Mouse (Mus musculus) heart, embryonic 12.5 days (tissue): Measurements from ENCODE around the gene Gm20388. TPM values are rescaled to one million over a fixed set of nuclear protein-coding genes. Genes with fewer than 3 reads are reported as not detected.
A peak's percentile ranks its signal among the peaks of the same experiment; 100 is the strongest.

ENCODE experiments used
- ATAC-seq: fragments of 200-750 bp; cut with Nextera tagmentation; 2 replicates; pipeline ENCODE4 v1.8.0; 2017; ENCODE audit warnings: moderate TSS enrichment, moderate library complexity; ENCODE audit not compliant: insufficient number of reproducible peaks, low FRiP score
- H3K27ac ChIP-seq: fragments of 300-500 bp; sonication (generic); 2 replicates; pipeline ENCODE4 v1.5.1; 2016; ENCODE audit warnings: mild to moderate bottlenecking, moderate library complexity; ENCODE audit not compliant: poor library complexity, severe bottlenecking
- H3K27me3 ChIP-seq: fragments of 300-500 bp; sonication (generic); replicated peaks from 2 replicates; pipeline ENCODE4 v1.6.1; 2016; ENCODE audit warnings: mild to moderate bottlenecking, moderate library complexity
- H3K36me3 ChIP-seq: fragments of 300-500 bp; sonication (generic); 2 replicates; pipeline ENCODE4 v1.6.1; 2016; ENCODE audit warnings: mild to moderate bottlenecking, moderate library complexity
- H3K4me1 ChIP-seq: fragments of 300-500 bp; sonication (generic); replicated peaks from 2 replicates; pipeline ENCODE4 v1.6.1; 2016; ENCODE audit warnings: mild to moderate bottlenecking
- H3K4me2 ChIP-seq: fragments of 300-500 bp; sonication (generic); 2 replicates; pipeline ENCODE4 v1.6.1; 2016; ENCODE audit warnings: mild to moderate bottlenecking, moderate library complexity
- H3K4me3 ChIP-seq: fragments of 300-500 bp; sonication (generic); 2 replicates; pipeline ENCODE4 v1.5.1; 2016; ENCODE audit warnings: mild to moderate bottlenecking
- H3K9ac ChIP-seq: fragments of 300-500 bp; sonication (generic); 2 replicates; pipeline ENCODE4 v1.6.1; 2016; ENCODE audit warnings: mild to moderate bottlenecking, moderate library complexity
- H3K9me3 ChIP-seq: fragments of 300-500 bp; sonication (generic); replicated peaks from 2 replicates; pipeline ENCODE4 v1.6.1; 2016; ENCODE audit warnings: mild to moderate bottlenecking, moderate library complexity
- WGBS: fragments of 180-500 bp; shearing (Covaris S2); methylation state at CpG from one replicate; pipeline ENCODE4 v1.1.7; 2016; 5-methylcytosine and 5-hydroxymethylcytosine counted together
- polyA plus RNA-seq: library from polyadenylated mRNA; unstranded; fragments of >200 nt; fragmentation: Nextera tagmentation; extraction: Ambion mirVana; gene quantifications from 2 replicates; pipeline ENCODE4 v1.2.1, GENCODE M21; 2016

The Gm20388 gene
- polyA plus RNA-seq, 1 experiment from 2014 or later, result not detected

- H3K4me1 ChIP-seq, result peaks cover 37% of the 10 kb centered on the region
- no peaks in the 10 kb centered on the region for H3K36me3 ChIP-seq
- no peak overlapping the region for H3K4me3 ChIP-seq
- 83% methylated on average over 21 of the region's 21 CpGs for WGBS
- no peak overlapping the region for H3K4me2 ChIP-seq
- no peak overlapping the region for H3K9ac ChIP-seq
- peaks cover 31% of the 10 kb centered on the region for H3K27me3 ChIP-seq
- ATAC-seq, result no peak
- no peak overlapping the region for H3K27ac ChIP-seq
- peaks cover 6% of the 10 kb centered on the region for H3K9me3 ChIP-seq
Observed at GRCm38 (mm10) chr8:120437666-120438395, 527.2 kb downstream of the Gm20388 start.

- Histone ChIP-seq H3K4me2 (peak overlapping the region; percentile 14; the same call in 1 of the 2 replicates), H3K27me3 (peaks cover 31% of the 10 kb centered on the region), H3K4me3 (no peak overlapping the region), H3K9ac (no peak overlapping the region), H3K4me1 (peaks cover 40% of the 10 kb centered on the region), H3K27ac (no peak overlapping the region), H3K9me3 (no peaks in the 10 kb centered on the region), H3K36me3 (no peaks in the 10 kb centered on the region)
- ATAC-seq, result no peak
- 19% methylated on average over 19 of the region's 19 CpGs for WGBS
Observed at GRCm38 (mm10) chr8:120439309-120439708, 528.7 kb downstream of the Gm20388 start.

- no peak overlapping the region for H3K4me2 ChIP-seq
- peaks cover 44% of the 10 kb centered on the region for H3K4me1 ChIP-seq
- 91% methylated on average over 12 of the region's 12 CpGs for WGBS
- H3K9ac ChIP-seq, result no peak overlapping the region
- no peak overlapping the region for H3K4me3 ChIP-seq
- H3K9me3 ChIP-seq, result no peaks in the 10 kb centered on the region
- ATAC-seq, result no peak
- H3K36me3 ChIP-seq, result no peaks in the 10 kb centered on the region
- H3K27ac ChIP-seq, result no peak overlapping the region
- peaks cover 31% of the 10 kb centered on the region for H3K27me3 ChIP-seq
Observed at GRCm38 (mm10) chr8:120440739-120441138, 530.1 kb downstream of the Gm20388 start.

- no peak for ATAC-seq
- Histone ChIP-seq H3K27me3 (peaks cover 23% of the 10 kb centered on the region), H3K36me3 (no peaks in the 10 kb centered on the region), H3K4me1 (peaks cover 37% of the 10 kb centered on the region), H3K27ac (no peak overlapping the region), H3K9me3 (no peaks in the 10 kb centered on the region), H3K9ac (no peak overlapping the region), H3K4me3 (no peak overlapping the region), H3K4me2 (no peak overlapping the region)
- 67% methylated on average over 6 of the region's 6 CpGs for WGBS
Observed at GRCm38 (mm10) chr8:120441637-120442036, 531.0 kb downstream of the Gm20388 start.

- Histone ChIP-seq H3K4me2 (no peak overlapping the region), H3K27me3 (peaks cover 22% of the 10 kb centered on the region), H3K4me3 (no peak overlapping the region), H3K9ac (no peak overlapping the region), H3K4me1 (peaks cover 35% of the 10 kb centered on the region), H3K9me3 (no peaks in the 10 kb centered on the region), H3K27ac (no peak overlapping the region), H3K36me3 (no peaks in the 10 kb centered on the region)
- 23% methylated on average over 4 of the region's 4 CpGs for WGBS
- ATAC-seq, result 0 out of 2 replicates have a peak, but pooled peaks have one; percentile 4
Observed at GRCm38 (mm10) chr8:120442306-120443003, 531.8 kb downstream of the Gm20388 start.

- Histone ChIP-seq H3K4me3 (no peak overlapping the region), H3K9ac (no peak overlapping the region), H3K27me3 (0 out of 2 replicates have a peak, but pooled peaks cover 7% of the 10 kb centered on the region), H3K36me3 (no peaks in the 10 kb centered on the region), H3K4me1 (peaks cover 40% of the 10 kb centered on the region), H3K4me2 (no peak overlapping the region), H3K27ac (no peak overlapping the region), H3K9me3 (no peaks in the 10 kb centered on the region)
- no peak for ATAC-seq
- 61% methylated on average over 10 of the region's 10 CpGs for WGBS
Observed at GRCm38 (mm10) chr8:120445249-120445648, 534.6 kb downstream of the Gm20388 start.

GRCm38 (mm10) chr8:120448131-120448530 lies 537.5 kb downstream of the Gm20388 start:
- no peak overlapping the region for H3K4me2 ChIP-seq
- WGBS, result 86% methylated on average over 6 of the region's 6 CpGs
- no peak overlapping the region for H3K9ac ChIP-seq
- H3K4me1 ChIP-seq, result peaks cover 20% of the 10 kb centered on the region
- H3K27me3 ChIP-seq, result 0 out of 2 replicates have a peak, but pooled peaks cover 4% of the 10 kb centered on the region
- no peak overlapping the region for H3K27ac ChIP-seq
- H3K36me3 ChIP-seq, result no peaks in the 10 kb centered on the region
- no peaks in the 10 kb centered on the region for H3K9me3 ChIP-seq
- no peak for ATAC-seq
- H3K4me3 ChIP-seq, result no peak overlapping the region

GRCm38 (mm10) chr8:120449139-120449538 lies 538.5 kb downstream of the Gm20388 start:
- Histone ChIP-seq H3K27ac (no peak overlapping the region), H3K4me1 (peaks cover 27% of the 10 kb centered on the region), H3K4me2 (no peak overlapping the region), H3K36me3 (no peaks in the 10 kb centered on the region), H3K27me3 (0 out of 2 replicates have a peak, but pooled peaks cover 4% of the 10 kb centered on the region), H3K4me3 (no peak overlapping the region), H3K9me3 (no peaks in the 10 kb centered on the region), H3K9ac (no peak overlapping the region; the same call in 1 of the 2 replicates)
- no peak for ATAC-seq
- WGBS, result 82% methylated on average over 4 of the region's 4 CpGs

GRCm38 (mm10) chr8:120449608-120450031 lies 539.0 kb downstream of the Gm20388 start:
- WGBS, result 49% methylated on average over 17 of the region's 17 CpGs
- Histone ChIP-seq H3K4me2 (peak overlapping the region; percentile 23), H3K27me3 (0 out of 2 replicates have a peak, but pooled peaks cover 4% of the 10 kb centered on the region), H3K27ac (no peak overlapping the region), H3K4me3 (no peak overlapping the region), H3K4me1 (peaks cover 32% of the 10 kb centered on the region), H3K9me3 (no peaks in the 10 kb centered on the region), H3K9ac (no peak overlapping the region; the same call in 1 of the 2 replicates), H3K36me3 (no peaks in the 10 kb centered on the region)
- no peak for ATAC-seq

- no peak overlapping the region for H3K9ac ChIP-seq
- H3K36me3 ChIP-seq, result no peaks in the 10 kb centered on the region
- 0 out of 2 replicates have a peak, but pooled peaks cover 4% of the 10 kb centered on the region for H3K27me3 ChIP-seq
- no peak for ATAC-seq
- no peaks in the 10 kb centered on the region for H3K9me3 ChIP-seq
- 90% methylated on average over 2 of the region's 2 CpGs for WGBS
- H3K27ac ChIP-seq, result no peak overlapping the region
- H3K4me2 ChIP-seq, result no peak overlapping the region
- no peak overlapping the region for H3K4me3 ChIP-seq
- peaks cover 52% of the 10 kb centered on the region for H3K4me1 ChIP-seq
Observed at GRCm38 (mm10) chr8:120452111-120452510, 541.5 kb downstream of the Gm20388 start.

- H3K9ac ChIP-seq, result peak overlapping the region; percentile 6; the same call in 1 of the 2 replicates
Observed at GRCm38 (mm10) chr8:120454404-120454803, 543.8 kb downstream of the Gm20388 start.

More at GRCm38 (mm10) chr8:120454404-120454803, 543.8 kb downstream of the Gm20388 start:
- Histone ChIP-seq H3K36me3 (no peaks in the 10 kb centered on the region), H3K4me2 (no peak overlapping the region), H3K27me3 (0 out of 2 replicates have a peak, but pooled peaks cover 4% of the 10 kb centered on the region), H3K4me3 (no peak overlapping the region), H3K9me3 (no peaks in the 10 kb centered on the region), H3K27ac (no peak overlapping the region), H3K4me1 (peaks cover 54% of the 10 kb centered on the region)
- no peak for ATAC-seq
- WGBS, result 46% methylated on average over 6 of the region's 6 CpGs
